Mouse (Mus musculus): ENCODE data around the gene Hdac9.

Gene Hdac9

GRCm38 (mm10) chr12:34808180-34808579, 108.7 kb downstream of the Hdac9 start:
- intact Hi-C loops (cut with DNase I), result no loop called here

- intact Hi-C loops (cut with DNase I), result no loop called here
Observed at GRCm38 (mm10) chr12:34806528-34806927, 110.4 kb downstream of the Hdac9 start.

- intact Hi-C loops (cut with DNase I), result no loop called here
Observed at GRCm38 (mm10) chr12:34803721-34804120, 113.2 kb downstream of the Hdac9 start.

GRCm38 (mm10) chr12:34802308-34802707, 114.6 kb downstream of the Hdac9 start:
- intact Hi-C loops (cut with DNase I), result no loop called here

GRCm38 (mm10) chr12:34801752-34802151, 115.1 kb downstream of the Hdac9 start:
- intact Hi-C loops (cut with DNase I), result no loop called here

GRCm38 (mm10) chr12:34797389-34797788, 119.5 kb downstream of the Hdac9 start:
- intact Hi-C loops (cut with DNase I), result no loop called here

GRCm38 (mm10) chr12:34795487-34795886, 121.4 kb downstream of the Hdac9 start:
- intact Hi-C loops (cut with DNase I), result no loop called here

GRCm38 (mm10) chr12:34792113-34792452, 124.8 kb downstream of the Hdac9 start:
- intact Hi-C loops (cut with DNase I), result no loop called here

GRCm38 (mm10) chr12:34791213-34792112, 125.4 kb downstream of the Hdac9 start:
- intact Hi-C loops (cut with DNase I), result no loop called here

- intact Hi-C loops (cut with DNase I), result no loop called here
Observed at GRCm38 (mm10) chr12:34789031-34789982, 127.6 kb downstream of the Hdac9 start.

GRCm38 (mm10) chr12:34787380-34787779, 129.5 kb downstream of the Hdac9 start:
- intact Hi-C loops (cut with DNase I), result no loop called here

- intact Hi-C loops (cut with DNase I), result no loop called here
Observed at GRCm38 (mm10) chr12:34783574-34783973, 133.3 kb downstream of the Hdac9 start.

- intact Hi-C loops (cut with DNase I), result no loop called here
Observed at GRCm38 (mm10) chr12:34779368-34779957, 137.4 kb downstream of the Hdac9 start.

- intact Hi-C loops (cut with DNase I), result no loop called here
Observed at GRCm38 (mm10) chr12:34776170-34776569, 140.7 kb downstream of the Hdac9 start.

GRCm38 (mm10) chr12:34774071-34774470, 142.8 kb downstream of the Hdac9 start:
- intact Hi-C loops (cut with DNase I), result no loop called here

GRCm38 (mm10) chr12:34767226-34767775, 149.6 kb downstream of the Hdac9 start:
- intact Hi-C loops (cut with DNase I), result no loop called here

GRCm38 (mm10) chr12:34747266-34747665, 169.6 kb downstream of the Hdac9 start:
- intact Hi-C loops (cut with DNase I), result no loop called here

GRCm38 (mm10) chr12:34725204-34725603, 191.7 kb downstream of the Hdac9 start:
- intact Hi-C loops (cut with DNase I), result no loop called here

GRCm38 (mm10) chr12:34724274-34724673, 192.6 kb downstream of the Hdac9 start:
- intact Hi-C loops (cut with DNase I), result no loop called here

- intact Hi-C loops (cut with DNase I), result no loop called here
Observed at GRCm38 (mm10) chr12:34722831-34723490, 193.9 kb downstream of the Hdac9 start.

GRCm38 (mm10) chr12:34720906-34721305, 196.0 kb downstream of the Hdac9 start:
- intact Hi-C loops (cut with DNase I), result no loop called here
